Mouse (Mus musculus) kidney, postnatal 25 days (tissue): ENCODE measurements at regions not wholly inside any gene's neighbourhood (a gene's known extent, or its start where the extent isn't known, plus 50 kb on each side); places are given as distances from the start of the nearest gene placed in this dataset.
"Not testable (repeated sequence)": the region's sequence is repeated elsewhere in the genome, so short reads cannot be mapped to it uniquely, and the experiment has no call there.

Experiments
- DNase-seq, 2 experiments: peaks; one replicate each; pipeline ENCODE4 v3.0.0; 2021; ENCODE audit warnings: mixed read lengths in 2 of 2

DNA sequence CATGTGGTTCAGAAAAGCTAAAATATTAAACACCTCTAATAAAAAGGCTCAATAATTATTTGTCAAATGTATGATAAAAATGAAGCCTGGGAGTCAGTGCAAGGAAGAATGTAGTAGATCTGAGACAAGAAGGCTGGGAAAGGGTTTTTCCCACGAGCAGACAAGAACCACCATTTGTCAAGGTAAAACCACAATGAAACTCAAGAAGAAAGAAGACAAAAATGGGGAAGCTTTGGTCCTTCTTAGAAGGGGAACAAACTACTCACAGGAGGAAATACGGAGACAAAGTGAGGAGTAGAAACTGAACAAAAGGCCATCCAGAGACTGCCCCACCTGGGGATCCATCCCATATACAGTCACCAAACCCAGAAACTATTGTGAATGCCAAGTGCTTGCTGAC lies 420.0 kb downstream of the Hs3st1 start:
- no peak for DNase-seq

- no peak for DNase-seq
Measured at GRCm38 (mm10) chr5:39334241-39334640, 421.0 kb downstream of the Hs3st1 start.

DNA sequence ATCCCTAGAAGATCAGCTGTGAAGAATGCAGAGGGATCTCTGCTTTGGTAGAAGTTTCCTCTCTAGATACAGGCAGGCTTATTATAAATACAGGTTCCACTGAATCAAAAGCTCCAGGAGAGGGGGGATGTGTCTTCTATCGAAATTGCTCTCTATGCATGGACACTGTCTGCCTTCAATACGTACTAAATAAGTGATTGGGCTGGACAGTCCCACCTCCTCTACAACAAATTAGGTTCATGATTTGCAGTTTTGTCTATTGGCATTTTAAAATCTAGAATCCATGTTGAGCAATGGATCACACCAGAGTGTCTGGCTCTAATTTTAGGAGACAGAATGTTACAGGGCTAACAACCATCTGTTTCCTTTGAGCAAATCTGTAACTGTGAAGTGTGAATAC lies 429.9 kb downstream of the Hs3st1 start:
- DNase-seq = no peak

GRCm38 (mm10) chr5:39316478-39316877 lies 438.8 kb downstream of the Hs3st1 start:
- DNase-seq = no peak

DNA sequence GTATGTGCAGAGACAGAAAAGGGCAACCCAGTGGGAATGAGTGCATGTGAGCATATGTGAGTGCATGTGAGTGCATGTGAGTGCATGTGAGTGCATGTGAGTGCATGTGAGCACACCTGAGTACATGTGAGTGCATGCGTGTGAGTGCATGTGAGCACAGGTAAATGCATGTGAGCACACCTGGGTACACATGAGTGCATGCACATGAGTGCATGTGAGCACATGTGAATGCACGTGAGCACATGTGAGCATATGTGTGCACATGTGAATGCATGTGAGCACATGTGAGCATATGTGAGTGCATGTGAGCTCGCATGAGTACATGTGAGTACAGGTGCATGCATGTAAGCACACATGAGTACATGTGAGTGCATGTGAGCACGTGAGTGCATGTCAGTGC lies 434.6 kb upstream of the Clnk start:
- DNase-seq = no peak

GRCm38 (mm10) chr5:39305794-39306193 lies 429.2 kb upstream of the Clnk start:
- no peak for DNase-seq

DNA sequence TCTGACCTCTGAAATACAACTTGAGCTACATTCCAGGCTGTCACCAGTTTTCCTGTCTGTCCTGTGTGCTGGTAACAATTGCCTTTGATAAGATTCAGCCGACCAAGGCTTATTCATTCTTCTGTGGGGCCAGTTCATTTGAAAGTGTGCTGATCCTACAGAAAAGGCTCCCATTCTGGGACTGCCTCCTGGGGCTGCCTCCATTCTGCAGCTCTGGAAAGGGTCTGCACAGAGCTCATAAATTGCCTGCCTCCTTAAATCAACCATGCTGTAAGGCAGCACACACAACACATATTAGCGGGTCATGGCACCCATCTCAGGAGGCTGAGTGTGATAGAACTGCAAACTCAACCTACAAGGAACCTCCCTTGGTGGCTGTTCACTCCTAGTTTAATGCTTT lies 416.2 kb upstream of the Clnk start:
- DNase-seq = no peak

DNA sequence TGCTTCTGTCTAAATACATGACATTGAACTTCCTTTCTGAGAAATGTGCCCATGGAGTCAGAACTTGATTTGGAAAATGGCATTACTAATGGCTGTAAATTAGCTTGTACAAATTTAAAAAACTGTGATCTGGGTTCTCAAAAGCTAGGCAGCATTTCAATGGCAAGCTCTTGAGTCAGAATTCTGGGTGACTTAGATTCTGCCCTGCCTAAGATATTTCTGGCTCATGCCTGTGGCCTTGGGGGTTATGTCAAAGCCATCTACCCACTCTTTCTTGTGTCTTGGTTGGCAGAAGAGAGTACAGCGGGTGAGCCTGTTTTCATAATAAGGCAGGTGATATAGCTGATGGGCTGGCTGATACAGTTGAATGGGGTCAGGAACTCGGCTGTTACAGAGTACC lies 404.4 kb upstream of the Clnk start:
- no peak for DNase-seq

DNA sequence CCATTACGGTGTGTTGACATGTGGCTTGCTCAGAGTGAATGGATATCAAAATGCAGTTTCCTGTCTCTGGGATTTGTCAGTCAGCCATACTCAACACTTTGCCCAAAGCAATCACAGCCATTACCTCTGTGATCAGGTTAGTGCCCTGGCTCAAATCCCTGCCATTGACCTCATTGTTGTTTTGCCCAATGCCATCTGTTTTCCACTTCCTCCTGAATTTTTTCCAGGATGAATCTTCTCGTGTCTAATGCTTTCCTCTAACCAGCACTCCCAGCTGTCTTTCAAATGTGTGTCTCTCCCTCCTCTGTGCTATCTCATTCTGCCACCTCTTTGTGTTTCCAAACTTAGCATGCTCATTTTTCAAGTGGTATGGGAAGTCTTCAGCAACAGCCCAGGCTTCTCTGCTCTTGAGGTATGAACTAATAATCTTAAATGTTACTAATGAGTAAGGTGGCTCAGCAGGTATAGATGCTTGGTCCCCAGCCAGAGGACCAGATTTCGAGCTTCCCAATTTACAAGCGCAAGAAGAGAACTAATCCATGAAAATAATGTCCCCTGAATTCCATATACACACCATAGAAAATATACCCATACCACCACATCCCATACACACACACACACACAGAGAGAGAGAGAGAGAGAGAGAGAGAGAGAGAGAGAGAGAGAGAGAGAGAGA lies 397.2 kb upstream of the Clnk start:
- no peak for DNase-seq

GRCm38 (mm10) chr5:39267106-39267505 lies 390.5 kb upstream of the Clnk start:
- DNase-seq = no peak

DNA sequence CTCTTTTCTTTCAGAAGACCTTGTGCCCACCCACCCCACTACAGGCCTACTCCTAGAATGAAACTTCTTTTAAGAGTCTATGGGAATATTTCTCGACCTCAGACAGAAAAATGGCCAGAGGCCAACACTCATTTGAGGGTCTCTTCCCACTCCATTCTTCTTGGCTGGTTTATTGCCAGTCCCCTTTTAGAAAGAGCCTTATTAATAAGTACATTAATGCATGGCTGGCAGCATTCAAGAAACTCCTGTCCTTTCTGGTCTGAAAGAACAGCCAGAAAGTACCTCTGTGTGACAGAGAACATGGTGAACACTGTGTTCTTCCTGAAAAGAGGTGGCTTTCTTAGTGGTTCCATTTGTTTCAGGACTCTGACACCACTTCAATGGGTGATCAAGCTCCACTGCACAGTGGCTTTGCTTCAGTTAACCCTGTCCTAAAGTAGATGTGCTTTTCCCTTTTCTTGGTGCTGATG lies 384.1 kb upstream of the Clnk start:
- DNase-seq = no peak

GRCm38 (mm10) chr5:39257745-39258144 lies 381.1 kb upstream of the Clnk start:
- DNase-seq = no peak

DNA sequence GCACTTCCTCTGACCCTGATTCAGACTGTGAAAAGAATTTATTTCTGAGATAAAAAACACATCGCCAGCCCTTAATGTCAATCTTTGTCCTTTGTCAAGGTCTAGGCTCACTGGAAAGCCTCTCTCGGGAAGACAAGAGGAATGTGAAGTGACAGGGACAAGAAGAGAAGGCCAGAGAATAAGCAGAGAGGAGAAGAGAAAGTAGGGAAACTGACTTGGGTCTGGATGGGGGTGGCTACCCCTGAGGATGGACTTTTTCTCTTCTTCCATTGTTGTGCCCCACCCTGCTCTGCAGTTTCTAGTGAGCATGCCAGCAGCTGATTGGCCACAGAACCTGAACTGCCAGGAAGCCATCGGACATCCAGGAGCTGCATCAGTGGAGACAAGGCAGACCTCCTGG lies 375.6 kb upstream of the Clnk start:
- DNase-seq = no peak

DNA sequence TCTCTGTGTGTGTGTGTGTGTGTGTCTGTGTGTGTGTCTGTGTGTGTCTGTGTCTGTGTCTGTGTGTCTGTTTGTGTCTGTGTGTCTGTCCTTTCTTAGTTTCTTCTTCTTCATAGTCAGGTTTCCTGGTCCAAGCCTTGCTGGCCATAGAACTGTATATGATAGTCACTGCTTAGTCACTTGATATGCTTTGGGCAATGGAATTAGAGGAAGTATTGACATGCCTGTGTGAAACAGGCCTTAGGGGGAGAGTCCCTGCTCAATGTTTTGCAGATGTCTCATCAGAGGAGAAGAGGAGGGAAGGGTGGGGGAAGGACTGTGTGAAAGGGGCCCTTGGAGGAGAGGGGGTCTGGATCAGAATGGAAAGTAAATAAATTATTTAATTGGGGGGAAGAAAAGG lies 374.4 kb upstream of the Clnk start:
- no peak for DNase-seq

DNA sequence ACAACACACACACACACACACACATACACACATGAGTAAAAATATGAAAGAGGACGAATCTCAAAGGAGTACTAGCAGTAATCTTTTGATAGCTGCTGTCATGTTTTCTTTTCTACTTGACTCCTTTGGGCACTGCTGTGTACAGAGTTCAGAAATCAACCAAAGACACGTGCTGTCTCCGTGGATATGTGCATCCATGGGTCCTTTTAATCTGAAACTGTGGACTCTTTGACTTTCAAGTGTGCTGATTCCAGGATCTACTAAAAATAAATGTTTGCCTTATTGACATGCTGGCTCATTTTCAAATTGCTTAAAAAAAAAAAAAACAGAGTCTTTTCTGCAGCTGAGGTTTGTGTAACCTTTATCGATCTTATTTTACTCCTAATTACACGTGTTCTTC lies 343.1 kb upstream of the Clnk start:
- DNase-seq = no peak

GRCm38 (mm10) chr5:39216326-39216725 lies 339.7 kb upstream of the Clnk start:
- no peak for DNase-seq

DNA sequence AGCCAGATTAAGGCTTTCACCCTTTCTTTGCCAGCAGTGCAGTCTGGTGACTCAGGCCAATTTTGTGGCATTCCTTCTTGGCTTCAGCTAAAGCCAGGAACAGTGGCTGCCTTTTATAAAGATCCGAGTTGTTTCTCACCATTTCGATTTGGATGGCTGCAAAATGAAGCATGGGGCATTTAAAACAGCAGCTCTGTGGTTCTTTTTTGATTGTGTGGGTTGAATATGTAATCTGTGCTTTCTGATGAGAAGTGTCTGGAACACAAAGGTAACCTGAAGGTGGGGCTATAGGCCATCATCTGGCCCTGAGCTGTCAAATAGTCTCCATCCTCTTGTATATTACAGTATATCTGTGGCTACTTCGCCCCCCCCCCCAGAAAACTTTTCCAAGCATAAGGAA lies 338.4 kb upstream of the Clnk start:
- no peak for DNase-seq

GRCm38 (mm10) chr5:39212550-39212949 lies 335.9 kb upstream of the Clnk start:
- no peak for DNase-seq

DNA sequence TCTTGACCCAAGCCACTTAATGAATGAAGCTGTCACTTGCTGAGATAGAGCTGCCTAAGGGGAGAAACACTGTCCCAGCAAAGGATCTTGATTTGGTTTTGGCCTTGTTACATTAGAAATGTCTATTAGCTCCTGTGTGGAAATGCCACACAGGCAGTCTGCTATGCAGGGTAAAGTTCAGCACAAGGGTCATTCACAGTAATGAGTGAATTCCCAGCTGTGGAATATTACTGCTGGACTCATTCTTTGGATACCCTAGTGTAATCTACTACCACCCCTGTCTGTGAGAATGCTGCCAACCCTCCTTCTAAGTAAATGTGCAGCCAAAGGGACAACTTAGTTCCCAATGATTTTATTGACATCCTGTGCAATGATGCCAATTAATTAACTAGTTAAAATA lies 322.2 kb upstream of the Clnk start:
- DNase-seq = no peak

- not testable (repeated sequence) for DNase-seq
Measured at GRCm38 (mm10) chr5:39191153-39191552, 314.5 kb upstream of the Clnk start.

DNA sequence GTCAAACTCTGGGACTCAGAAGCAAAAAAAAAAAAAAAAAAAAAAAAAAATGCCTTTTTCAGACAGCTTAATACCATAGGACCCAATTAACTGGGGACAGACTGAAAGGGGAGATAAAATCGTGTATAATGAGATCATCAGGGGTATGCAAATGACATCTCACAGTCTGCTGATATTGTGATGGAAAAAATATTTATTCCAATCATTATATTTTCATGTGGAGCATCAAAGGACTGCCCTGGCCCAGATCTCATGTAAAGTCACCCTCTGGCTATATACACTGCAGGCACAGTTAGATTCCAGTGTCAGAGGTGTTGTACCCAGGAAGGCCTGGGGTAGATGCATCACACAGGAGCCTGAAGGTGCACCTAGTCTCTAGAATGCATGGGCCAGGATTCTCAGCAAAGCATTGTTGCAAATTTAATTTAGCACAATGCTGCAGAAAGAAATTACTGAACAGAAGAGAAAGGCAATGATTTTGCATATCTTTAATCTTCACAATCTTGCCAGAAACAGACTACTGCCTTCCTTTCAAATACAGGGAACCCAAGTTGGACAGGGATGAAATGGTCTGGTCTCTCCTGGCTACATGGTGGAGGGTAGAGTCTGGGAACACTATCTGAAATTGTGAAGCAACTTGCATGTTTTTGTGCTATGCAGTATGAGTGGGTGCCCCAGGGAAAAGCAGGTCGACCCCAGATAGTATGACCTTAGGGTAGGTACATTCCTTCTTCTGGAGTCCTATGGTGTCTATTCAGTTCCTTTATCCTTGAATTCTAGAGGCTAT lies 305.2 kb upstream of the Clnk start:
- DNase-seq = no peak

DNA sequence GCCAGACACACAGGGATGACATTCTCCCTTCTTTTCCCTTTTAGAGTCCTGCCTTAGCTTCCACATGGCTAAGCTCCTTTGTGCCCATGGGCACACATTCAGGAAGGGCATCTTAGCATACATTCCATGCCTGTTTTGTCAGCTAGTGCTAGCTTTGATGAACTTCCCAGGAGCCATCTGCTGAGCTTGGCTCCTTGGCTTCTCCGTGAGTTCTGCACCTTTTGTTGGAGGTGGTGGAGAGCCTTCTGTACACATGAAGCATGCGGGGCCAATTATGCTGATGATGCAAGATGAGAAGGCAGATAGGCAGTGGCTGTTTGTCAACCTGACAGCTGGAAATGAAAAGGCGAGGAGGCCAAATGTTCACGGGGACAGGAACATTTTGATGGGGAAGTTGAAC lies 304.4 kb upstream of the Clnk start:
- no peak for DNase-seq

GRCm38 (mm10) chr5:39177891-39178290 lies 301.3 kb upstream of the Clnk start:
- no peak for DNase-seq

- DNase-seq = no peak
Measured at GRCm38 (mm10) chr5:39176906-39177305, 300.3 kb upstream of the Clnk start.

DNA sequence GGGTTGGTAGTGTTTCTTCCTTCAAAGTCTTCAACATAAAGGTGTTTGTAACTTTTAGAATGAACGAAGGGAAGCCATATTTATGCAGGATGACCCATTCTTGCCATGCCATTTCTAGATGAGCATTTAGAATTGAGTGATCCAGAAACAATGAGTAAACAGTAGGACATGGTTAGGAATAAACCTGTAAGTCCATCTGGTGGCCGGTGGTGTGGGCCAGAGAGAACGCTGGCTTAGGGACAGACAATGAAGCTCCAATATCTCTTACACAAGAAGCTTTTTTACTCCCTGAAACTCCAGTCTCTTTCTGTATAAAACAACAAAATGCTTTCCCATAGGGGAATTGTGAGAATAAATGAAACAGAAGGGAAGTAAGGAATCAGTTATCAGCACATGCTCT lies 296.9 kb upstream of the Clnk start:
- no peak for DNase-seq
